Mouse (Mus musculus): ENCODE measurements at regions not wholly inside any gene's neighbourhood (a gene's known extent, or its start where the extent isn't known, plus 50 kb on each side); places are given as distances from the start of the nearest gene placed in this dataset.

DNA sequence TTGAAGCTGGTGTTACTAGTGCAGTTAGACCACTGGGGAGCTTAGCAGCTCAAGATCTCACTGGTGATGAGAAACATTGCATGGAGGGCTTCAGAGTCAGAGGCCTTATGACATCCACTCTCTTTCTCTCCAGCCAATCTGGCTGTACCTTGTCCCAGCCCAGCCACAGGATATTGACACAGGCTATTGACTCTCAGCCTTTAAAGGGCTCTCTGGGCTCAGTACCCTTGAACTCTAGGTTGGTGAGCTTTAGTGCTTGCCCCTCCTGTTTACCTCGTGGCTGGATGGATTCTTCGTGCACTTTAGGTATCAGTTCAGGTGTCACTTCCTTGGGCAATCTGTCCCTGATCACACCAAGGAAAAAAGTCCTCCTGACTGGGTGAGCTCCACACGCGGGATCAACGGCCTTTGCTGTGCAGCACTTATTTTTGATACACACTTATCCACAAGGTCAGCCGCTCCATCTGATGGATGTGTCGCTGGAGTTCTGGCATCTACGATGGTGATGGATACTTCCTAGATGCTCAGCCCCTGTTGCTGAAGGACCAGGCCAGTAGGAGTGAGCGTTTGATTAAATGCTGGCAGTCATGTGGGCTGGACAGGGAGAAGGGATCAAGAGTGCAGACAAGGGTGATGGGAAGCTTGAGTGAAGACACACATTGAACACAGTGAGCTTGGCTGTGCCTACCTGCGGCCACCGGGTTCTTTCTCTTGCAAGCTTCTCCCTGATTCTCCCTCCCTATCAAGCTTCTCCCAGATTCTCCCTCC lies 177.7 kb downstream of the Snx10 start:
- DNase-seq: no peak

DNA sequence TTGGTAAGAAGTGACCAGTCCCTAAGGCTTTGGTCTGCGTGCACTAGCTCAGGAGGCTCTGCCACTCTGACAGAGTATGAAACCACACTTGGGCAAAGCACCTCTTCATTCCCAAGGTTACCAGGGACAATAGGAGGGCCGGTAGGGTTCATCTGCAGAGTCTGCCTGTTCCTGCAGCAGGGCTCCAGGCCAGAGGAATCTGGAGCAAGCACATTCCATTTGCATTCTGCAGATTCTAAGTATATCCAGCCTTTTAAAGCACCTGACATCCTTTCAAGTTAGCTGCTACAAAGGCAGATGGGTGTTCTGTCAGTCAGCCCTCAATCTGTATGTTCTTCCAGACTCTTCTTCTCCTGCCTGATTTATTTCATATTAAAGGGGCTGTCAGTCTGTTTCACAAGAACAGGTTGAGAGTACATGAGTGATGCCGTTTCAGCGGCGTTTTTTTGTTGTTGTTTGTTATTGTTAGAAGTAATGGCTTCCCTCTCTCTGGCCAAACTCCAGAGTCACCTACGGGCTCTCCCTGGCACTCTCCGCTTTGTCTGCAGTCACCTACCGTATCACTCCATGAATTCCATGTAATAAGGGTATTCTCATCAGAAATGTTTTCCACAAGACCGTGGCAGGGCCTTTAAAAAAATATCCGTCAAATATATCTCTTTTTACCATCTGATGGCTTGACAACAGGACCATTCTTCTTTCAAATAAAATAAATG lies 178.9 kb downstream of the Snx10 start:
- peak; percentile 30 for DNase-seq

DNA sequence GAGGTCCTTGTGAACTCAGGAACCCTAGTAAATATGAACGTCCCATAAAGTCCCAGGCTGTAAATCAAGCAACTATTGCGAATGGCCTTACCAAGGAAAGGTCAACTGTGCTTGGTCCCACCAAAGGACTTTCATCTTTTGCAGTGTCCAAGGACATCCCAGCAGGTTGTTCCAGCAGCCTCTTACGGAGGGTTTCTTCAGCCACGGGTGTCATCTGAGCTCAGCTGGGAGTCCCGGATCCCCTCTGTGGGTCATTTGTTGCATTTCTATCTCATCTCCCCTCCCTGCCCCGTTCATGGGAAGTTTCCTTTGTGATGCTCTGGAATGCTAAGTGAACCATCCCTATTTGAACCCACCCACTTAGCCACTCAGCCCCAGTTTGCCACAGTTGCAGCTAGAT lies 184.3 kb downstream of the Snx10 start:
- DNase-seq: no peak

DNA sequence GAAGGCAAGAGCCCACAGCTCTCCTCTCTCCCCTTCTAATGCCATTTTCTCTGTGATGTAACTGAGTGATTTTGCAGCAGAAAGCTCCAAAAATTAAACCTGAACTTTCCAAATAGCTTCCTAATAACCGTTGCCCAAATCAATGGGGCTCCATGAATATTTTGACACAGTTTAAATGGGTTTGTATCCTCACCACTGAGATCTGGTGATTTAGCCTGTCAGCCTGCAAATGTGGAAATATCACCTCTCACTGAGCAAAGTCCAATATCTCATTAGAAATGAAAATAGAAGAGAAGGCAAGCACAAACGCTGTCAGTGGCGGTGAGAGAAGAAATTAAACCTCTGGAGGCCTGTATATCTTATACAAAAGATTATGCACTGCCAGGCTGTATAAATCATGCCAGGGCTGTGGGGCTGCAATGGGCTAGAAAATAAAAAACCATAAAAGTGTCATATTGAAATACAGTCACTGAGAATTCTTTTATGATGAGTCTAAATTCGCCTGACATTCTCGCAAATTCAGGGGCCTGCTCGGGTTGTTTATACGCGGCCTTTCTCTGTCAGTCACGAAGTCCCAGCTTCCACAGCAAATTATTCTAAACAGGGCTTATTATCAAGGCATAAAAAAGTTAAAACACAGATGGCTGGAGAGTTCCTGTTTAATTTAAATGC lies 185.1 kb downstream of the Snx10 start:
- no peak for DNase-seq

DNA sequence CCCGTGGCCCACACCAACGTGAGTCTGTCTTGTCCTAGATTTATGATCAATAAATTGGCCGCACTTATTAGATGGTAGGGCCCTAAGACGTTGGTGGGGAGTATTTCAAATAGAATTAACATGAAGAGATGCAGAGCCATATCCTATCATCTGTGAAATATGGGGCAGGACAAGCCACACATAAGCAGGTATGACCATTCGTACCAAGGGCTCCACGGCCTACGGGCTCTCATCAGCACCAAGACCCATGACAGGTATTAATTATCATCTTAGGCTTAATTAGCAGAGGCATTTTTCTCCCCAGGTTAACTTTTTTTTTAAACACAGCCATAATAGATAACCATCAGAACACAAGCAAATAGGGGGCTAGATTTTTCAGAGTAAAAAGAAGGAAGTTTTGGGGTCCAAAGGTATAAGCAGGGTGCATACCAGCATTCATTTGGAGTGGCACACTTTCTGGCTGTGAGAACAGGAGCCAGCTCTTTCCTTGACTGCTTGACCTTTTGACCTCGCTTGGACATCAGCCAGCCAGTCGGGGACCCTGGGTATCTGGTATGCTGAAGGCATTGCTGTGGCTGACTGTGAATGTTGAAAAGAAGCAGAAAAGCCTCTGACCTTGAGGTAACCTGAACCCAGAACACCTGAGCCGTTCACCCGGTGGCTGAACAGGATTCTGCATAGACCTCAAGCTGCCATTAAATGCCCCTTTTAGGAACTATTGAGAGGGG lies 185.8 kb downstream of the Snx10 start:
- peak; percentile 34 for DNase-seq

DNA sequence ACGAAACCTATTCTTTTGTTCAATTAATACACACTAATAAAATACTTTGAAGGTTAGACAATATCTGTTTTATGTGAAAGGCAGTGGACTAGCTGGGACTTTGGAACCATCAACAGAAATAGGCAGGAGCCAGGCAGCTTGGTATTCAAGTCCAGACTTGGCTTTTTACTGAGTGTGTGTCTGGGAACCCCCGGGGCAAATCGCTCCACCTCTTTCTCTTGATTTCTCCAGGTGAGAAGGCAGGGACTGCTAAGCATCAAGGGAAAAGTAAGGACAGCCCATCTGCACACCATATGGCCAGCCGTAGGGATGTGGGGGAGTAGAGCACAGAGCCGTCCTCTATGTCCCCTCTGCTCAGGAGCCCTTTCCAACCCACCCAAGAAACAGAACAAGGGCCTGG lies 186.5 kb downstream of the Snx10 start:
- no peak for DNase-seq

DNA sequence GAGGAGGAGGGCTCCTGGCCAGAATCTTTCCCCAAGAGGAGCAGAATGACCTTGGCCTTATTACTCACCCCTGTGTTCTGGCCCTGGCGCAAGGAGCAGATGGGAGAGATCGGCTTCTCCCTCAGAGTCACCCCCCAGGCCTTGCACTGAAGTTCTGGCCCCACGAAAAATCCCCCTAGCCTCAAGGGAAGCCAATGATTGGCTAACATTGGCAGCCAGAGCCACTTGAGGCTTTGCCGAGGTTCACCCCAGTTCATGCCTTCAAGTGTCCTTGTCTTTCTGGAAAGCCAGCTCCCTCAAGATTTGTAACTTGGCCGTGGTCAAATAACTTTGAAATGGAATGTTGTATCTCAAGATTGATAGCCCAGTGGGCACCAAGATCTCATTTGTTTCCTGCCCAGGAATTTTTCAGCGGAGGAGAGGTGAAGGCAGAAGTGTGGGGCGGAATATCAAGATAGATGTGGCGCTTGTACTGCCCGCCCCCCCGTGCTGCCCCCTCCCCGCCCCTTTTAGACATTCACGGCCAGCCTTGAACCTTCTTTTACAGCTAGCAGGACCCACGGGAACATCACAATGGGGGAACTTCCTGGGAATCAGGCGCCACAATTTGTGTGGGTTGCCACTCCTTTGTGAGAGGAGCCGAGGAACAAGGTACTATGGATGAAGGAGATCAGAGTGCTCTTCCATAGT lies 187.4 kb downstream of the Snx10 start:
- no peak for DNase-seq

DNA sequence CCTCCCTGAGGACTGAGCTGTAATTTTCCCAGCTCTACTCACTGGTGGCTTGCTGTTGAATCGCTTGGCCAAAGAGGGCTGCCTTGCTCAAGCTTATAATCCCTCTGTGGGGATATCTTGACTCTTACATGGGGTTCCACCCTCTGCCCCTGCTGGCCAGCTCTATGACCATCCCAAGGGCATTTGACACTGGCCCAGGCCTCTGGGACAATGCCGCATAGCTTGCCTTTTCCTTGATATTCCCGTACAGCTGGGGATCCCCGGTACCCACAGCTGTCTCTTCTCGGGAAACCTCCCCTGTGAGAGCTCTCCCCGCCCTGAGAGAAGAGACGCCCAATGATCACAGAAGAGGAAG lies 187.9 kb downstream of the Snx10 start:
- no peak for DNase-seq

DNA sequence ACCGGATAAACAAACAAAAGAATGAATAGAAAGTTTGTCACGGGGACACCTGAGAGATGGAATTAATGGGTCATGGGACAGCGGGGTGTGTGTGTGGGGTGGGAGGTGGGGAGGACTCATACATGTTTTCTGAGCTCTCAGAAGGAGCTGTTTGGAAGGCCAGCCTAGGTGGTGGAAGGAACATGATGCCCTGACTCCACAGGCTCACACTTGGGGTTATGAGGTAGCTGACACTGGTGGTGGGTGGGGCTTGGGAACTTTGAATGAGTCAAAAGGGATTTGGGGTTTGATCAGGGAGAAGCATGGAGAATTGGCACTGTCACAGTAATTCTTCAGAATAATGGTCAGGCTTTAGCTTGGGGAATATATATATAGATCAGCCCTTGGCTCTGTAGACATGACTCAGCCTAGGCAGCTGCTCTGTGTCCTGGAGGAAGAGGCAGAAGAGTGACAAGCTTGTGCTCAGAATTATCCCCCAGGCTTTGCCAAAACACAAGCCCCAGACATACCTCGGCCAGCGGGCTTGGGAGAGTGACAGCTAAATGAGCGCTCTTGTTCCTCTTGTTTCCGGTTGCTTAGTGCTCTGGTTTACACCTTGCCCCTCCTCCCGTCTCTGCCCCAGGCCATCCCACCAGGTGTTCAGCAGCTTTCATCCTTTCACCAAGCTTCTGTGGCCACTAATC lies 191.6 kb downstream of the Snx10 start:
- DNase-seq: no peak

DNA sequence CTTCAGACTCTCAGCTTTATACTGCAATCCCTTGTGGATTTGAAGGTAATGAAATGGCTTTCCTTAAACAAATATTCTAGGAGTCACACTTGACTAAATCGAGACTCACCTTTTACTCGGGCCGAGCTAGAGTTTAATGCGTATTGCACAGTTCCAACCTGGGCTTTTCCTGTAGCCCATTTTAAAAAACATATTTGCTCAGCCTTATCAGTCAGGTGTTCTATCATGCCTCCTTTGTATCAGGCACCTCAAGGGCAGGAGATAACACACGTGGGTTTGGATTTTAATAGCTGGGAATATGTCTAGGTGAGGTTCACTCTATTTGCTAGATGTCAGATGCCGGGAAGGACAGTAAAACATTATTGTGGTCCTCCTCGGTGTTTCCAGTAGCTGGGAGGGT lies 193.7 kb downstream of the Snx10 start:
- DNase-seq: no peak

DNA sequence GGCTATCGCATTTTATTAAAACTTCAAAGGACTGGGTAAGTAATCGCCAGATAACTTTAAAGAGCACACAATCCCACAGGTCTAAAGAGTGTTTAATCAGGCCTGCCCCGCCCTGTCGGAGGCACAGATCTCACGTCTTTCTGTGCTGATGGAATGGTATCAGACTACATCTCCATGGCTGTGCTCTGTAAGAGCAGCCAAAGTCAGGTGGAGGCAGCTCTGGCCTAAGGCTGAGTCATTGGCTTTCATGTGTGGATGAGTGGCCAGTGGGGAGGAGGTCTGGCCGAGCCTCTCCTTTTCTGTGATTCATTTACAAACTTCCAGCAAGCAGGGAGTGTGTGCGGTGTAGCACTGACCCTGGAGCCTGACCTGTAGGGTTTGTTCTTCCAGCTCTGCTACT lies 197.0 kb downstream of the Snx10 start:
- DNase-seq: no peak

DNA sequence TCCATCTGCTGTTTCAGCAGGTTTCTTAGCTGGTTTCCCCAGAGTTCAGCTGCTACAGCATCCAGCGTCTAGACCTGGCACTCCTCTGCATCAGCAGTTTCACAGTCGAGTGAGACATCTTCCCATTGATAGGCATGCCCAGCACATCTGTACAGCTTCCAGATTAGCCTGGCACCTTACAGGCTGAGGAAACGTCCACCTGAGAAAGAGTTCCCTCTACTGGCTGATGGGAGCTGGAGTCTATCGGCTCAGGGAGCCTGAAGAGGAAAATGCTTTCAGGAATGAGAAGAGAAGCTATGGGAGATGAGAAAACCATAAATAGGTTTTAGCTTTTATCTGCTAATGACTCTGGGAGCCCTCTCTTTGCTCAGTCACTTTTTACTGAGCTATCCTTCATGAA lies 199.4 kb downstream of the Snx10 start:
- no peak for DNase-seq

DNA sequence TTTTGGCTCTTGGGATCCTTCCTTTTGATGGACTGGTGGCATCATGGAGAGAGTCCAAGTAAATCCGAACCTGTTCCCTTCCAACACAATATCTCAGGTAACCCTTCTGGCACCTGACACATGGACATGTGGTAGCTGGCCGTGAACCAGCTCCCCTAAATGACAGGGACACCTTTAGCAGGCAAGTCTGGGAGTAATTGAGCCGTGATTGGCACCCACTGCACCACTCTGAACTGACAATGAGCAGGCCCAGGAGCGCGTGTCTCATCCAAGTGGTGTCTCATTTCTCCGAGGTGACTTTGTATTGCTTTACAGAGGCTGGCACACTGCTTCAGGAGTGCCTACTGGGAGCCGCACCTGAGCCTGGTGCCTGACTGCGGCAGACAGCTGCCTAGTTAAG lies 203.5 kb downstream of the Snx10 start:
- no peak for DNase-seq

DNA sequence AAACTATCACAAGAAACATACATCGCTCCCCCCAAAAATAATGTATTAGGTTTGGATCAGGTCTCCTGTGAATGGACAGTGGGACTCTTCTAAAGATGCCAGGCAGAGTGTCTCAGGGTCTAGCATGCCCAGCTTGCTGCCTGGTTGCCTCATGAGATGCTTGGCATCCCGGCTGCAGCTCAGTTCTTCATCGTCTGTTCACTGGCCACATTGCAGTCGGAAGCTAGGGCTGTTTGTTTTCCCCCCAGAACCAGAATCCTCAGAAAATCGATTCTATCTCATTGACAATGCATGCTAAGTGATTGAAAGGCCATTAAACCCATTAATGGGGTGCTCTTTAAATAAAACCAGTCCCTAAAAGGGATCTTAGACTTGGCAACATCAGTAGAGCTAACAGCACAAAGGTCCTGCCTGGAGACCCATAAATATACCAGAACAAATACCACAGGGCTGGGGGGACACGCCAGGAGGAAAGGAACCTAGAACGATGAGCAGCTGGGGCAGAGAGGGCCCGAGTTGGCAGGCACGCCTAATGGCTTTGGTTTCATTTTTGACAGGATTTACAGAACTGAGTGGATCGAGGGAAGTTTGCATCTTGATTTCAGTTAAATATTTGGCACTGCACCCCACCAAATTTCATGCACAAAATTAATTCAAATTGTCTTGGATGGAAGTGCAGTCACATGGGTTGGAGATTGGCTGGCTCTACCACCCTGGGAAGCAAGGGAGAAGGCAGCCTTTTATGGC lies 205.3 kb downstream of the Snx10 start:
- no peak for DNase-seq

DNA sequence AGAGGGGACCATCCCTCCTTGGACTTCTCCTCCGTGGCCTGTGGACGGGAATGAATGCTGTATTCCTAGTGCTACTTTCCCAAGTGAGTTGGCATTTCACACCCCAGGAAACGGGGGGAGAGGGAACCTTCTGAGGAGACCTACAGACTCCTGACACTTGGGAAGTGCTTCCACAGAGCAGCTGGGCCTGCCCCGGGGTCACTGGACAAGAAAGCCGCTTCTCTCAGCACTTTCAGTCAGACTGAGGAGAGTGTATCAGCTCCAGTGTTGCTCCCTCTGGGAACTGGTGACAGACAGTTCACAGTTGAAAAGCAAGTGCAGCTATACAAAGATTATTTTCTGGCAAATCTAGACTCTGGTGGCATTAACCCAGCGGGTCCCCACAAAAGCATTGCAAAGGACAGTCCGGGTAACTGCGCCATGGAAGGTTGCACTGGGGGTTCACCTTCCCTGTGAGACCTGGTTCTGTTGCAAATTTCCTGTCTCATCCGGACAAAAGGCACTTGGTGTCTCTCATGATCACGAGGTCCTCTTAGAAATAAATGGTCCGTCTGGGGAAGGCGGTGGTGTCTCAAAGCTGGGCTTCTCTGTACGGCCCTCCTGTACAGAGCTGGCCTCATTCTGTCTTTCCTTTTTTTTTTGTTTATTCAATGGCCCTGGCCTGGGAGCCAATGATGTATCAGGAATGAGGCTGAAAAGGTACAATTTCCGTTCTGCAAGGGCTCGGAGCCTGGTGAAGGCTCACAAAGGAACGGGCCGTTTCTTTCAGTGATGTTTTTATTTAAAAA lies 207.1 kb downstream of the Snx10 start:
- DNase-seq: no peak

DNA sequence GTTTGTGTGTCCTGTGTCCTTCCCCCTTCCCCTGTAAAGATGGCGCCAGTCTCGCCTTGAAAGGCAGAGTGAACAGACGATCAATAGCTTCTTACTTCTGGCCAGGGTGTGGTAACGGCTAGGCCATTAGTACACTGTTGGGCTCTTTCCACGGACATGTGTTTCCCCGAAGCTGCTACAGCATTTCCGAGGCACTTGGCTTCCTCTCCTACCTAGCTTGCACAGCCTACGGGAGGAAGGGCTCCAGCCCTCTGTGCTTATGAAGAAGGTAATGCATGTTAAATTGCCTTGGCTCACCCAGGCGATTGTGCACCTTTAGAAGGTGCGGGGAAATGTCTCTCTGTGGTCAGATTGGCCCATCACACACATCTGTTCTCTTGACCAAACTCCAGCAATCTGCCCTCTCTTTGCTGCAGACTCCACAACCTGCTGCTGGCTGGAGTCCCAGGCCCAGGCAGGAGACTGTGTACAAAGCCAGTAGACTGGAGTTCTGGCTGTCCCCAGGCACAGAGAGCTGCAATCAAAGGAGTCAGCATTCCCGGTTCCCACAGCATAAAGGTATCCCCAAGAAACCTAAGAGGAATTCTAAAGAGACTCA lies 208.7 kb downstream of the Snx10 start:
- DNase-seq: no peak

DNA sequence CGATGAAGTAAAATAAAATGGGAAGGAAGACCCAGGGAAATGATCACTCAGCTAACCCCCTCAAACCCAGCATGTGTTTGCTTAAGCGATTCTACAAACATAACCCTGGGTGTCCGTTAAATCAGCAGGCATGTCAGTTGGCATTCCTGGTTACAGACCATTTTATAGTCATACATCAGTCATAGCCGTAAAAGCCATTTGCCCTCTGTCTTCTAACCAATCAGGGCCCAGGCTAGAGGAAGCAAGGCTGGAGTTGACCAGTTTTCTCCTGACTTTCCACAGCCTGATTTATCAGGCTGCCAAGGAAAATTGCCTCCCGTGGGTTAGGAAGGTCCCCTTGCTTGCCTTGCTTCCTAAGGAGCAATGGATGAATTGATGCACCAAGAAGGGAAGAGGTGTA lies 212.3 kb downstream of the Snx10 start:
- DNase-seq: no peak

DNA sequence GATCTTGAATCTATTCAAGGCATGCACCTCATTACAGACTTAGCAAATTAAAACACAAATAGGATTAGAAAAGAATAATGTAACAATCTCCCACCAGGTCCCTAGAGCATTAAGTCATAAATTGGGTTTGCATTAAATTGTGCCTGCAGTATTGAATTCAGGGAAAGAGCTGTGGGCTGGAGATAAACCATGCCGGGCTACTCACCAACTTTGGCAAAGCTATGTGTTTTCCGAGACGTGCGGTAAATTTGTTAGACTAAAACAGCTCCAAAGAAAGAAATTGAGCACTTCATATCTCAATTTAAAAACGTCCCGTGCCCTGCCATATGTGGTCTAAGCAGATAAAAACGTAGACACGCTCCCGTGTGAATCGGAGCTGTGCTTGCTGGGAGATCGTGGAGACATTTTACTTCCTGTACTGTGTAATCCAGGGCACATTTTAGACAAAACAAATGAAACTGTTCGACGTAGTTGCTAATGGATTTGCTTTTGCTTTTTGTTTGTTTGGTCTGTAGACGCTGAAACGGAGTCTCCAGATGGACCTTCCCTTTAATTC lies 219.5 kb downstream of the Snx10 start:
- DNase-seq: no peak

DNA sequence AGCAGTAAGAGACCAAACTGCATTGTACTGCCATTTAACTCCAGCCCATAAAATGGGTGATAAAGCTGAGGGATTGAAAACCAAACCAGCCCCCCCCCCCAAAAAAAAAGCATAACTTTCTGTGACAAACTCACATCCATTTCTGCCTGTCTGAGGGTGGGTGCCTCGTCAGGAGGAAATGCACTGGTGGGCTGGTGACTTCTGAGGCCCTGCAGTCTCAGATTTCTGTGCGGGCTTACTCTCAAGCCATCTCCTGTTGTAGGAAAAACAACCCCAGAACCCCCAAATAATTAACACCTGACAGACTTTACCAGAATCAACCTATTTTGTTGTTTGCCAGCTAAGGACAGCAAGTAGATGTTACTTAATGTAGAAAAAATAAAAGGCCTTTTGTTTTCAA lies 220.9 kb downstream of the Snx10 start:
- no peak for DNase-seq

DNA sequence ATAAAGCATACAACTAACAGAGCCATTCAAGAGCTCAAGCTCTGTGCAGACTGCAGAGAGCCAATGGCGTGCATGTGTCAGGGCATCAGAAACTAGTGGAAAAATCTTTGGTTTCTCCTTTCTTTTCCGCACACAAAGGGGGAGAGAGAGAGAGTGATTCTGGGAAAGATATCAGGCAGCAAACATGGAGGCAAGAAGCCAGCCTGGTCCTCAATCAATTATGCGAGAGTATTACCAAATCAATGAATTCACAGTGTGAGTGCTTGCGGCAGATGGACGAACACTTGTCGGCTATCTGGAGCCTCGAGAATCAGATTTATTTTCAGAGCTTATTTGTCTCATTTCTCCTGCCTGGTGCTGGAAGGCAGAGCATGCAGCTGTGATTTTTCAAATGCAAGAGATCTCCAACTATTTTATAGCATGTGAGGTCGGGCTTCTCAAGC lies 230.6 kb downstream of the Snx10 start:
- DNase-seq: no peak

All from heart, postnatal 4 days (tissue).